Mouse (Mus musculus) duodenum, adult 2 months (tissue): ENCODE data around the gene Fam227a. TPM values are rescaled to one million over a fixed set of nuclear protein-coding genes. Genes with fewer than 3 reads are reported as not detected.

Source experiments
- polyA plus RNA-seq: library from polyadenylated mRNA; depleted of rRNA; stranded (reverse); fragments of >200 nt; gene quantifications from 2 replicates; pipeline ENCODE4 v1.2.3, GENCODE M21; 2012; ENCODE audit warnings: low replicate concordance; rRNA removed

Gene Fam227a
- polyA plus RNA-seq: 0.08 and 0.22 TPM in 2 replicates

GRCm38 (mm10) chr15:79658531-79659375 is at the start of gene Fam227a, which contains the start of gene Cby1:
TSS of gene Fam227a (minus strand) at chr15:79658956.
TSS of gene Cby1 (plus strand) at chr15:79659199.

DNA sequence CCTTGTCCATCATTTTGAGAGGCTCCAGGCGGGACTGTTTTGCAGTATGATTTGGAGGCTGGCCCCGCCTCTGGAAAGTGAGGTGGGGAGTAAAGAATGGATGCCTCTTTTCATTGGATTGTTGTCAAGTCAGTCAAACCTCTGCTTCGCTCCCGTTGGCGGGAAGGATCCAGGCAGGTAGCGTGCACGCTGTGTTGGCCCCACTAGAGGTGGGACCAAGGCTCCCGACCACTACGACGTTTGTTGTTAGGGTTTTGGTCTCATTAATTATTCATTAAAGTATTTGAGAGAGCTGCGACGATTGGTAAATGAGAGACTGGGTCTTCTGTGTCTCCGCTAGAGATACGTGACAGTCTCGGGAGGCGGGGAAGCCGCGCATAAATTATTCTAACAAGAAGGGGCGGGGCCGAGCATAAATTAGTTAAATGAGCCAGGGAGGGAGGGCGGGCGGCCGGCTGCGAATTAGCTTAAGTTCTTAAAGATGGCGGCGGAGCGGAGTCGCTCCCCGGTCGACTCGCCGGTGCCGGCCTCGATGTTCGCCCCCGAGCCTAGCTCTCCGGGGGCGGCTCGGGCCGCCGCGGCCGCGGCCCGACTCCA is 31.8 kb upstream of the Fam227a start, which contains the start of gene Gtpbp1:
TSS of gene Gtpbp1 (plus strand) at position 420 of the 597 bp plus-strand sequence.

DNA sequence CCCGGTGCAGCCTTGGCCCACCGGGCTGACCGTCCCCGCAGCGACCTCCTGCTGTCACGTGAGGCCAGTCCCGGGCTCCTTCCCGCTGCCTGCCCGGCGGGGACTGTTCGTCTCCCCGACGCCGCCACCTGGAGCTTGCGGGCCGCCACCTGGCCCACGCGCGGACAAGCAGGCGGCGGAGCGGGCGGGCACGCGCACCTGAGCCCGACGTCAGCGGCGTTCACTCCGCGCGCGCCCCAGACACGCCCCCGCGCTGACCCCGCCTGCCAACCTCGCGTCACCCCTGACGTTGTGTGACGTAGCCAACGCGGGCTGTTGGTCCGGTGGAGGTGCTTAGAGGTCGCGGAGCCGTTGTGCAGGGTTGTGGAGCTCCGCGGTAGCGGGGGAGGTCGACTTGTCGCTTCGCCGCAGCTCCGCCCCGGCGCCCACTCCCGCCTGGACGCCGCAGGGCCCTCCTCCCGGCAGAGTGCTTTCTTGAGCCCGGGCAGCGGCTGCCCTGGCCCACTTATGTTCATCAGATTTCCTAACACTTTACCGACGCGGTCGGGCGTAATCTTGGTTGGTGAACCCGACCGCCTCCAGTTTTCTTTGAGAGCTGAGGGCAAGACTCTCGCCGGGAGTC is 29.0 kb upstream of the Fam227a start, which contains the start of gene Josd1:
TSS of gene Josd1 (minus strand) at position 274 of the 622 bp plus-strand sequence.

DNA sequence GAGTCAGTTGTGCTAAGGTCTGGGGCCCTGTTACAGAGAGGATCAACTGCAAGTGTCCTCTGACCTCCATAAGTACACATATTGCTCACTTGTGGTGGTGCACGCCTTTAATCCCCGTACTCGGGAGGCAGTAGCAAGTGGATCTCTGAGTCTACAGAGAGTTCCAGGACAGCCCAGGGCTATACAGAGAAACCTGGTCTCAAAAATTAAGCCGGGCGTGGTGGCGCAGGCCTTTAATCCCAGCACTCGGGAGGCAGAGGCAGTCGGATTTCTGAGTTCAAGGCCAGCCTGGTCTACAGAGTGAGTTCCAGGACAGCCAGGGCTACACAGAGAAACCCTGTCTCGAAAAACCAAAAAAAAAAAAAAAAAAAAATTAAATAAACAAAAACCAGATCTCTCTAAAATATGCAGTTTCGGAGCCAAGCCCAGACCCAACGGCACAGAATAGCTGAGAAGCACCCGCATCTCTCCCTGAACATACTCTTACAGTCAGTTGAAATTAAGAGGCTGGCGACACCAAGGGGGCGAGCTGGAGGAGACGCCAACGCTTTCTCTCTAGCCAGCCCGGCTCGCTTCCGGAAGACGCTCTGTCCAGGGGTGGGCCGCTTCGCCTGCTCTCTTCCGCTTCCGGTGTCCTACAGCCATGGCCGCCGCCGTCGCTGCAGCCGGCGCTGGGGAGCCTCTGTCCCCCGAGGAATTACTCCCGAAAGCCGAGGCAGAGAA is 11.7 kb upstream of the Fam227a start, which contains the start of gene Tomm22:
TSS of gene Tomm22 (plus strand) at position 613 of the 723 bp plus-strand sequence.

DNA sequence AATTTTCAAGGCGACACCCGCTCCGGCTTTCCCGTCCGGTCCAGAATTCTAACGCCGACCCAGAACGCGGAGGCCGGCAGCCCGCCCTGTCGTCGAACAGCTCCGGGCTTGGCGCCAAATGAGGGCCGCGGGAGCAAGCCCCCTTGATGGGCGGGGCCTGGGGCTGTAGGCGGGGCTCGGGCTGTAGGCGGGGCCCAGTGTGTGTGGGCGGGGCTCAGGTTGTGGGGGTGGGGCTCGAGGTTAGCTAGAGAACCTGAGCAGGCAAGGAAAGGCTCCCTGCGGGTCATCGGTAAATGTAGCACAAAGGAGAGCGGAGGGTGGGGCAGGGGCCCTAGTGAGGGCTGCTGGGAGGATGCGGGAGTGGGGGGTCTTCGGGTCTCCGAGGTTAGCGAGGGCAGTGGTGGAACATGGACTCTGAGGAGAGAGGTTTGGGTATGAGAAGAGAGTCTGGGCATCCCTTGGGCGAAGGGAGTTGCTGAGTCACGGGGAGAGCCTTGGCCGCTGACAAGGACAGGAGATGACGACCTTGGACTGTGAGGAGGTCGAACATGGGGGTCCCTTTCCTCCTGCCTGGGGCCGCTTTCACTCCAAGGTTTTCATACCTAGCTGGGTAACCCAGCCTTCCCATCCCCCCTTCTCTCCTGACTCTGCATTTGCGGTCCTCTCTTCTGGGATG is 53.6 kb downstream of the Fam227a start, which contains the start of gene Dmc1:
TSS of gene Dmc1 (minus strand) at position 120 of the 676 bp plus-strand sequence.

Other genes with a start within 250 kb of the Fam227a start
- gene Csnk1e, start 203.4 kb downstream of the Fam227a start, polyA plus RNA-seq: 14.1 and 18.0 TPM in 2 replicates
- not detected in 2 replicates for gene Kcnj4, start 153.7 kb downstream of the Fam227a start, polyA plus RNA-seq
- 12.8 and 13.6 TPM in 2 replicates for gene Kdelr3, start 142.5 kb downstream of the Fam227a start, polyA plus RNA-seq
- gene Ddx17, start 112.2 kb downstream of the Fam227a start, polyA plus RNA-seq: 70.0 and 89.2 TPM in 2 replicates
- gene Dmc1, start 53.8 kb downstream of the Fam227a start, polyA plus RNA-seq: 0.13 TPM in 1 of 2 replicates, not detected in the other
- 7.6 and 9.6 TPM in 2 replicates for gene Cby1, start 243 bp upstream of the Fam227a start, polyA plus RNA-seq
- gene Tomm22, start 11.9 kb upstream of the Fam227a start, polyA plus RNA-seq: 16.2 and 23.5 TPM in 2 replicates
- gene Josd1, start 29.0 kb upstream of the Fam227a start, polyA plus RNA-seq: 13.5 and 14.9 TPM in 2 replicates
- gene Gtpbp1, start 31.9 kb upstream of the Fam227a start, polyA plus RNA-seq: 21.2 and 36.3 TPM in 2 replicates
- 18.8 and 19.8 TPM in 2 replicates for gene Sun2, start 83.6 kb upstream of the Fam227a start, polyA plus RNA-seq
- gene Dnal4, start 118.9 kb upstream of the Fam227a start, polyA plus RNA-seq: 18.0 and 20.8 TPM in 2 replicates
- 1.1 and 1.2 TPM in 2 replicates for gene Nptxr, start 145.8 kb upstream of the Fam227a start, polyA plus RNA-seq
- 0.46 and 2.7 TPM in 2 replicates for gene Npcd, start 175.3 kb upstream of the Fam227a start, polyA plus RNA-seq
- gene Cbx6, start 175.7 kb upstream of the Fam227a start, polyA plus RNA-seq: 14.2 and 16.8 TPM in 2 replicates
- 7.4 and 10.7 TPM in 2 replicates for gene Apobec3, start 232.7 kb upstream of the Fam227a start, polyA plus RNA-seq